Mouse (Mus musculus) testis, adult 2 months (tissue): ENCODE data around the gene Slc22a23. TPM values are rescaled to one million over a fixed set of nuclear protein-coding genes. Genes with fewer than 3 reads are reported as not detected.

ENCODE experiments used
- H3K27ac ChIP-seq: fragments of 200-500 bp; 2 replicates; pipeline ENCODE4 v1.5.1; 2012; ENCODE audit warnings: low read depth, low read length; ENCODE audit not compliant: control insufficient read depth, insufficient read depth
- H3K27me3 ChIP-seq: fragments of 200-500 bp; 2 replicates; pipeline ENCODE4 v1.6.1; 2012; ENCODE audit warnings: mild to moderate bottlenecking, low read length, moderate library complexity; ENCODE audit not compliant: control insufficient read depth, insufficient read depth
- H3K36me3 ChIP-seq: fragments of 200-500 bp; 2 replicates; pipeline ENCODE4 v1.6.1; 2012; ENCODE audit warnings: mild to moderate bottlenecking, low read length; ENCODE audit not compliant: control insufficient read depth, insufficient read depth
- H3K4me1 ChIP-seq: fragments of 200-500 bp; 2 replicates; pipeline ENCODE4 v1.6.1; 2012; ENCODE audit warnings: low read length; ENCODE audit not compliant: control insufficient read depth, insufficient read depth
- H3K4me3 ChIP-seq: fragments of 200-500 bp; 2 replicates; pipeline ENCODE4 v1.5.1; 2012; ENCODE audit warnings: low read depth, mild to moderate bottlenecking, low read length, moderate library complexity, mixed read lengths; ENCODE audit not compliant: control insufficient read depth
- CTCF ChIP-seq: fragments of 200-500 bp; IDR thresholded peaks from 2 replicates; pipeline ENCODE4 v1.5.1; 2012; ENCODE audit warnings: low read depth, mild to moderate bottlenecking, inconsistent platforms, low read length, moderate library complexity; ENCODE audit not compliant: control insufficient read depth, insufficient read depth, insufficient replicate concordance
- POLR2A ChIP-seq: fragments of 200-500 bp; IDR thresholded peaks from 2 replicates; pipeline ENCODE4 v1.6.1; 2012; ENCODE audit warnings: low read depth, mild to moderate bottlenecking, inconsistent platforms, low read length, moderate library complexity; ENCODE audit not compliant: control insufficient read depth
- polyA plus RNA-seq: library from polyadenylated mRNA; depleted of rRNA; stranded (reverse); fragments of >200 nt; gene quantifications from 2 replicates; pipeline ENCODE4 v1.2.3, GENCODE M21; 2012

Gene Slc22a23
- polyA plus RNA-seq, 1 experiment = 6.8 TPM

DNA sequence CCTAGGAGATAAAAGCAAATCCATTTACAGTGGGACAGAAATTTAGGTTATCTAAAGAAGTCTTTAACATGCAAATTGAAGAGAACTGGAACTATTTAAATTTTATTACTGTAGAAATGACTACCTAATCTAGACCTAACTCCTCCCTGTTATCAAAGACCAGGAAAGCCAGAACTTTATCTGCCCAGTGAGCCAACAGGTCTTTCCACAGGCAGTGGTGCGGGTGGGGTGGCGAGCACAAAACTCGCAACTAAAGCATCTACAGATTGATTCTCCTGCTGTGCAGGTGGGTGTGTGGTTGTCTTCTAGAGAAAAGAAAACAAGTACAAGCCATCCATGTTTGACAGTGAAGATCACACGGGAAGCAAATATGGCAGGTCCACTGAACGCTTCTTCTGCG lies 46.9 kb downstream of the Slc22a23 start:
- H3K4me1 ChIP-seq = no peaks in the 10 kb centered on the region
- no peaks in the 10 kb centered on the region for H3K27me3 ChIP-seq
- no peak overlapping the region for H3K4me3 ChIP-seq
- no peak overlapping the region for H3K27ac ChIP-seq
- H3K36me3 ChIP-seq = no peaks in the 10 kb centered on the region
- TF ChIP-seq POLR2A (no peak), CTCF (no peak)

DNA sequence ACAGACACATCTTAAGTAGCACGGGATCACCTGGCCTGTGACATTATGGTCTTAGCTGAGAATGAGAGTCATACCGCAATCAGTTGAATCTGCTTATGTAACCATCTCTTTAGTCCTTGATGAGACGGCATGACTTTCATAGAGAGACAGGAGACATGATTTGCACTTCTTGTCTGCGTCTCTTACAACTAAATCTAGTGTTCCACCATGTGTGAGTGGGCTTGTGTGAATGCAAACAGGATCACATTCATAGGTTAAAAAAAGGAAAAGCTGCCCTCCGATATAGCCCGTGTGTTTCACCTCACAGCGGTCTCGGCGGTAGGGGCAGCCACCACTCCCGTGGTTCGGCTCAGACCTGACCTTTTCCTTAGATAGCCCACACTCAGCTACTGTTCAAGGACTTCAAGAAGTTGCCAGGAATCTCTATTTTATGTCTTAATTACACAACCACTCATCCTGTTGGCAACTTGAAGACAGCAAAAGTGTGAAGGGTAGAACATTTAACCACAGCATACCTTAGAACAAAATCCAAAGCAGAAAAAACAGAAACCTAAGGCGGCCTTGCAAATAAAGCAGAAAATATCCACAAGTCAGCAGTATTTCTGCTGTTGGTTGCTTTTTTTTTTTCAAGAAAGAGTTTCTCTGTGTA lies 49.1 kb downstream of the Slc22a23 start:
- no peak overlapping the region for H3K4me3 ChIP-seq
- H3K4me1 ChIP-seq = no peaks in the 10 kb centered on the region
- H3K36me3 ChIP-seq = no peaks in the 10 kb centered on the region
- H3K27me3 ChIP-seq = no peaks in the 10 kb centered on the region
- no peak overlapping the region for H3K27ac ChIP-seq
- TF ChIP-seq POLR2A = no peak
- no peak for TF ChIP-seq CTCF

DNA sequence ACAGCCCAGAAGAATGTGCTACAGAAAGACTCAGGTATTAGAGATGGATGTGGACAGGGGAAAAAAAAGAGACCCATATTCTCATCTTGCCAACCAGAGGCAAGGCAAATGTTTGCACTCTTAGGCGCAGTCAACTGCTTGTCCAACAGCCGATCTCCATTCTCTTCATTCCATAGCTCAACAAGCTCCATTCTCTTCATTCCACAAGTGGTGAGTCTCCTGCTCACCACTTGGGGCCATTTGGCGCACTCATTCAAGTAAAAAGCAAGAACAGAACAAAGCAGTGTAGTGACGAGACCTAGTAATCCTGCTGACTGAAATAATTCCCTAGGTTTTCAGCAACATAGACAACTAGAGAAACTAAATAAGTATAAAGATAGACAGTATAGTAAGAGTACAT lies 50.8 kb downstream of the Slc22a23 start:
- Histone ChIP-seq H3K27ac (no peak overlapping the region), H3K36me3 (no peaks in the 10 kb centered on the region), H3K27me3 (no peaks in the 10 kb centered on the region), H3K4me1 (no peaks in the 10 kb centered on the region), H3K4me3 (no peak overlapping the region)
- TF ChIP-seq POLR2A (no peak), CTCF (no peak)

DNA sequence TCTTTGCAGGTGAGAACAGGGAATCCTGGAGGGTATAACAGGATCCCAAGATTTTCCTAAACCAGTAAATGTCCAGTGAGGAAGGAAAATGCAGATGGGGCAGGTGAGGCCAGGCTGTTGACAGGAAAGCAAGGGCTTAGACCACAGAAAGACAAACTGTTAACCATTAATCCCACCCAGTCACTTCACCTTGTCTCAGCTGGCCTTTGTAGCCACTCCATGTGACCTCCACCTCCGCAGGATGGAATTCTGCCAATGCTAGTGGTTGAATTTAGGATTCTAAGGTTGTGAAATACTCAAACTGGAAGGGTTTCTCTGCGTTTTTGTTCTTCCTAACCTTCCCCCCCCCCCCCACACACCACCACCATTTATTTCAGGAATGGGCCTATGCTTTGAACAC lies 52.9 kb downstream of the Slc22a23 start:
- H3K4me3 ChIP-seq = no peak overlapping the region
- no peak overlapping the region for H3K27ac ChIP-seq
- no peaks in the 10 kb centered on the region for H3K27me3 ChIP-seq
- H3K36me3 ChIP-seq = no peaks in the 10 kb centered on the region
- no peaks in the 10 kb centered on the region for H3K4me1 ChIP-seq
- no peak for TF ChIP-seq CTCF
- no peak for TF ChIP-seq POLR2A

DNA sequence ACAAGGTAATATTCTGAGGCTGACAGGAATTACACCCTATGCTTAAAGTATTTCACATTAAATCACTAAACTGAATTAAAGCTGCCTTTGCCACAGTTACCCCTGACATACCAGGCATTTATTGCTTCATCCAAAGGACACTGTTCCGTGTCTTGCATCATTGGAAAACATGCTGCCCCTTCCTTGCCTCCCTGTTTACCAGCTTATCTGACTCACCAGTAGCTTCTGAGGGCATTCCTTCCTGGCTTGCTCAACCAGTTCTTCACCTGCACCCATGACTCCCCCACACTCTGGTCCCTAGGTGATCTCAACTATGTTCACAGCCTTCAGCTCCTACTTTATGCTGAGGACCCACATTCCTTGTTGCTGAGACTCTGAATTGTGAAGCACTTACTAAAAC lies 54.6 kb downstream of the Slc22a23 start:
- TF ChIP-seq POLR2A (no peak), CTCF (no peak)
- H3K4me1 ChIP-seq = no peaks in the 10 kb centered on the region
- no peaks in the 10 kb centered on the region for H3K36me3 ChIP-seq
- H3K27me3 ChIP-seq = no peaks in the 10 kb centered on the region
- H3K27ac ChIP-seq = no peak overlapping the region
- H3K4me3 ChIP-seq = no peak overlapping the region

DNA sequence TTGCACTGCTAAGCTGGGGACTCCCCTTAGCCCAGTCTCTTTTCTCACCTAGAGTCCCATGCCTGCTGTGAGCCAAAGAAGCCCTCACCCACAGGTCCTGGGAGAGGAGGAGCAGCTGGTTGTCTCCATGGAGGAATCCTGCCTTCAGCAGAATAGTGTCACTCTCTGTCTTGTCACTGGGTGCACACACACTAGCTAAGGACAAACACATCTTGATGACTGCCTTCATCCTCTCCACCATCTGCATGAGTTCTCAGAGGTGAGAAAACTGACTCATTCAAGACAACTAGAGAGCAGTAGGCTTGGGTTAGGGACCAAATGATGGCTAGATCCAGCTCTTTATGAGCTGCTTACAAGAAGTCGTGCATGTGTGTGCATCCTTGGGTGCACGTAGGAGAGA lies 55.4 kb downstream of the Slc22a23 start:
- Histone ChIP-seq H3K4me3 (no peak overlapping the region), H3K36me3 (no peaks in the 10 kb centered on the region), H3K27ac (no peak overlapping the region), H3K27me3 (no peaks in the 10 kb centered on the region), H3K4me1 (no peaks in the 10 kb centered on the region)
- TF ChIP-seq POLR2A (no peak), CTCF (no peak)

DNA sequence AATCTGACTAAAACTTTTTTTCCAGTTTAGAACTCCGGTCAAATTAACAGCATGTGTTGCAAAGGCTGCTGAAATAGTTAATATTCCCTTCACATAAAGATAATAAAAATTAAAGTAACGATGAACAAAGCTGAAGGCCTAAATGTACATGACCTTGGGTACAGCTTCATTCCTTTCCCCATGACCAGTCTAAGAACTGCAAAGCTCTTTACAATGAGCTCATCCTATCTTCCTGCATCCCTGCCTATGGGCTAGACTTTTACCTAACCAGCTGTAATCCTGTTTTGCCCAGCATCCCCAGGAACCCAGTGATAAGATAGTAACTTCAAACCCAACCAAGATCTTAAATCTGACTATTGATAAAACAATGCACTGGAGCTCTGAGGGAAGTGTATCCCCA lies 56.9 kb downstream of the Slc22a23 start:
- TF ChIP-seq CTCF (no peak), POLR2A (no peak)
- no peaks in the 10 kb centered on the region for H3K27me3 ChIP-seq

DNA sequence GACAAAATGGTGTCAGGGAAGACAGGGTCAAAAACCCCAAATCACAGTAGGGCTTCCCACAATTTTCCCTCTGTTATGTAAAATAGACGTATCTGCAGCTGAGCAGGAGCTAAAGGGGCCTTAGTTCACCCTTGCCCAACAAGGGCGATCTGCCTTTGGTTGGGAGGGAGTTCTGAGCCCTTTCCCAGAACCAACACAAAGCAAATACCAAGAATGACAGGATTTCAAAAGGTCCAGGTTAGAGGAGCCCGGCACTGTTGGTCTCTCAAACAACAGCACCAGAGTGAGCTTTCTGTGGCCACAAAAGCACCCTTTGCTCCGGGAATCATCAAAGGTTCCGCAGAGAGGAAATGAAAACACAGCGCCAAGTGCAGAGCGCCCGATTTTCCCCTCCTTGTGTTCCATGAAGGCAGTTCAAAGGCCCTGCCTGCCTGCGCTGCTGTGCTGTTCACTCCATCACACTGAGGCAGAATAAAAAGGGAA lies 57.3 kb downstream of the Slc22a23 start:
- no peaks in the 10 kb centered on the region for H3K36me3 ChIP-seq
- H3K27me3 ChIP-seq = no peaks in the 10 kb centered on the region
- H3K4me1 ChIP-seq = no peaks in the 10 kb centered on the region
- no peak for TF ChIP-seq POLR2A
- H3K4me3 ChIP-seq = no peak overlapping the region
- no peak overlapping the region for H3K27ac ChIP-seq

More for the DNA sequence above, 56.9 kb downstream of the Slc22a23 start:
- Histone ChIP-seq H3K4me3 (no peak overlapping the region), H3K4me1 (no peaks in the 10 kb centered on the region), H3K27ac (no peak overlapping the region), H3K36me3 (no peaks in the 10 kb centered on the region)
